Mouse (Mus musculus): ENCODE data around the gene Eif2ak2. TPM values are rescaled to one million over a fixed set of nuclear protein-coding genes. Genes with fewer than 3 reads are reported as not detected.

Gene Eif2ak2
- polyA plus RNA-seq (2016; fragmentation: Nextera tagmentation; extraction: Ambion mirVana), result 12.5 and 12.6 TPM in 2 replicates

DNA sequence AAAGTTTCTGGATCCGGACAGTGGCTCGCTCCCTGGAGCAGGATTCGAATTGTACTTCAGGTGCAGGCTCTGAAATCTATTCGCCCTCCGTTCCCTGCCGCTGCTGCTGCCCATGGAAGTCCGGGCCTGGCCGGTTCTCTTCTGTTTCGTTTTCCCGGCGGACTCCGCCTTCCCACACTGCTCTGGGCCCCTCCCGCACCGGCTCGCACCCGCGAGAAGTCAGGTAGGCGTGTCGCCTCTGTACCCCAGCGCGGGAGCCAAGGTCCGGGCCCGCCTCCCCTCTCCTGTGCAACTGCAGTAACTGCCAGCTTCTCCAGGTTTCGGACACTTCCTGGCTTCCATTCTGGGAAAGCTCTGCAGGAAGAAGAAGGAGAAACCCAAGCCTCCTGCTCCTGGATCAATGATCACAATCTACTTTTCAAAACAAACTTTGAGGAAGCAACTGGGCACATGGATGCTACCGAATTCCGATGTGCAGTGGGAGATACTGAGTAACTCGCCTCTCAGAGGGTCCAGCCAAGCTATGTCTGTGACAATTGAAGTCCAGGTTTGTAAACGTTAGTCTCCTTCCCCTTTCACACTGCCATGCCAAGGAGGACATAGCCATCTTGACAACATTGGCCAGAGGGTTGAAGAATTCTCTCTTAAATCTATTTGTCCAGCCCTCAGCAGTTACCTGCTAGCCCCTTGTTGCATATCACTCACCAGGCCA is at the start of gene Eif2ak2:
Gene Eif2ak2 (minus strand): TSS at position 173 of the 712 bp plus-strand sequence.
- 2% methylated on average over 28 of the region's 28 CpGs for WGBS
- peak; percentile 95 for ATAC-seq (ENCODE audit: insufficient number of reproducible peaks, insufficient read depth, low FRiP score, low TSS enrichment)

DNA sequence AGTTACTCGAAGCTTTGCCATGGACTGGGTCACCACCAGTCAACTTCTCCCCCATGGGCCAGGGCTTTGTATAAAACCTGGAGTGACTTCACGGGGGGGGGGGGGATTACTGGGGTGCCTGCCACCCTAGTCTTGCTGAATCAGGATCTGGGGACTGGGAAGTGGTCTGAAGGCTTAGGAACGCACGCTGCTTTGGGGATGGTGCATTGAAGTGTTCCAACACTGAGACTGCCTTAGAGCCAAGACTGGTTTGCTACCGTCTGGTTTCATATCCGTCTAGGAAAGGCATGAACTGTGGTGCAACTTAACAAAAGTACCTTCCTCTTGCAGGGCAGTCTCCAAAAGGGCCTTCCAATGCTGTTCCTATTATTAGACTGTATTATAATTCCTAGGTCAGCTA is 35.3 kb upstream of the Eif2ak2 start:
- Histone ChIP-seq H3K4me2 (replicated peaks) (peak overlapping the region; percentile 73), H3K9ac (no peak overlapping the region), H3K27ac (no peak overlapping the region), H3K4me3 (no peak overlapping the region; the same call in 1 of the 2 replicates), H3K9me3 (no peaks in the 10 kb centered on the region), H3K4me1 (peaks cover 8% of the 10 kb centered on the region), H3K27me3 (no peaks in the 10 kb centered on the region), H3K36me3 (peaks cover 34% of the 10 kb centered on the region)
- 42% methylated on average over 6 of the region's 6 CpGs for WGBS
- ATAC-seq (ENCODE audit: insufficient number of reproducible peaks, insufficient read depth, low FRiP score, low TSS enrichment), result no peak

More for the DNA sequence above, at the start of gene Eif2ak2:
- Histone ChIP-seq H3K4me3 (peak within 1 kb of the TSS; percentile 58), H3K9me3 (no peaks in the 10 kb centered on the region), H3K9ac (peak within 1 kb of the TSS; percentile 63), H3K4me1 (peaks cover 8% of the 10 kb centered on the region; the same call in 1 of the 2 replicates), H3K27me3 (no peaks in the 10 kb centered on the region), H3K36me3 (peaks cover 6% of the 10 kb centered on the region), H3K4me2 (replicated peaks) (peak within 1 kb of the TSS; percentile 66), H3K27ac (peak within 1 kb of the TSS; percentile 80)

- H3K4me1 ChIP-seq, result peaks cover 8% of the 10 kb centered on the region
- H3K4me3 ChIP-seq, result peak overlapping the region; percentile 68
- ATAC-seq (ENCODE audit: insufficient number of reproducible peaks, insufficient read depth, low FRiP score, low TSS enrichment), result 0 out of 2 replicates have a peak, but pooled peaks have one; percentile 8
- no peaks in the 10 kb centered on the region for H3K27me3 ChIP-seq
- H3K9me3 ChIP-seq, result no peaks in the 10 kb centered on the region
- H3K9ac ChIP-seq, result peak overlapping the region; percentile 77
- peaks cover 28% of the 10 kb centered on the region for H3K36me3 ChIP-seq
- H3K27ac ChIP-seq, result peak overlapping the region; percentile 83
- WGBS, result 2% methylated on average over 11 of the region's 11 CpGs
- H3K4me2 ChIP-seq (replicated peaks), result peak overlapping the region; percentile 73
Observed at GRCm38 (mm10) chr17:78916899-78917298, 34.5 kb upstream of the Eif2ak2 start.

DNA sequence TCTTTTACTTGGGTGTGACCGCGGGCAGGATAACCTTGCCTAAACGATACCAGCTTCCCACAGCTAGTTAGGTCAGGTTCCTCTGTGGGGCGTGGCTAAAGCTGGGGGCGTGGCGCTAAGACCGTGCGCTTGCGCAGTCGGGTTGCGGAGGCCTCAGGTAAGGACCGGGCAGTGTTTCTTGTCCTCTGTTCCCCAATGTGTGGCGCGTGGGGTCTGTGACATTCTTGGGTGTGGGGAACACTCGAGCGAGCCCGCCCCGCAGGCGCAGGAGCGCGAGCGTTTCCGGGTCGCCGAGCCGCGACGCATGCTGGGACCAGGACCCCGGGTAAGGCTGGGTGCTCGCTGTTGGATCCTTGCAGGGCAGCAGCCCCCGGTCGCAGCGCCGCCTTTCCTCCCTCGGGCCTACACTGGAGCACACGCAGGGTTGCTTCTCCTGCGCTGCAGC is 34.0 kb upstream of the Eif2ak2 start, which contains the start of gene Cebpzos:
Gene Cebpzos (plus strand): TSS at position 132 of the 445 bp plus-strand sequence.
- Histone ChIP-seq H3K36me3 (peaks cover 23% of the 10 kb centered on the region), H3K9me3 (no peaks in the 10 kb centered on the region), H3K4me1 (peaks cover 8% of the 10 kb centered on the region), H3K4me2 (replicated peaks) (peak within 1 kb of the TSS; percentile 73), H3K9ac (peak within 1 kb of the TSS; percentile 77), H3K27ac (peak within 1 kb of the TSS; percentile 83), H3K4me3 (peak within 1 kb of the TSS; percentile 68), H3K27me3 (no peaks in the 10 kb centered on the region)
- under 1% methylated on average over 37 of the region's 37 CpGs for WGBS
- peak; percentile 95 for ATAC-seq (ENCODE audit: insufficient number of reproducible peaks, insufficient read depth, low FRiP score, low TSS enrichment)

GRCm38 (mm10) chr17:78915772-78916171 is 33.4 kb upstream of the Eif2ak2 start:
- H3K27me3 ChIP-seq, result no peaks in the 10 kb centered on the region
- H3K4me2 ChIP-seq (replicated peaks), result peak overlapping the region; percentile 73
- peak overlapping the region; percentile 68 for H3K4me3 ChIP-seq
- peaks cover 19% of the 10 kb centered on the region for H3K36me3 ChIP-seq
- WGBS, result 54% methylated on average over 6 of the region's 6 CpGs
- peak overlapping the region; percentile 83; the same call in 1 of the 2 replicates for H3K27ac ChIP-seq
- peak overlapping the region; percentile 77; the same call in 1 of the 2 replicates for H3K9ac ChIP-seq
- H3K4me1 ChIP-seq, result peaks cover 8% of the 10 kb centered on the region
- ATAC-seq (ENCODE audit: insufficient number of reproducible peaks, insufficient read depth, low FRiP score, low TSS enrichment), result no peak
- no peaks in the 10 kb centered on the region for H3K9me3 ChIP-seq

DNA sequence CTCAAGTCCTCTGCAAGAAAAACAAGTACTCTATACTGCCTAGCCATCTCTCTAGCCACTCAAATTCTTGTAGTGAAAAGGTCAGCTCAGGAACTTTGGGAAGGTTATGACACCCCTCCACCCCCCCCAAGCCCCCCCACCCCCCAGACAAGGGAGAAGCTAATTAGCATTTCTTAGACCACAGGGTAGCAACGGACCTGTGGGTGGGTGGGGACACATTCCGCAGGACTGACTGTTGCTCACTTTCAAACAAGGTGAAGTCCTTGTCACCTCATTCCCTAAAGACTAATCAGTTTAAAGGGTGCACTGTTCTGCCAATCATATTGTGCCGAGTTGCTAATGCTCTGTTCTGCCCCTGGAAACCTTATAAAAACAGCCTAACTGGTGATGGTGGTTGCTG is 31.5 kb upstream of the Eif2ak2 start:
- H3K36me3 ChIP-seq, result 0 out of 2 replicates have a peak, but pooled peaks cover 5% of the 10 kb centered on the region
- H3K27ac ChIP-seq, result no peak overlapping the region
- no peak overlapping the region for H3K4me3 ChIP-seq
- no peak overlapping the region for H3K4me2 ChIP-seq (replicated peaks)
- no peaks in the 10 kb centered on the region for H3K9me3 ChIP-seq
- peaks cover 8% of the 10 kb centered on the region for H3K4me1 ChIP-seq
- WGBS, result 73% methylated on average over 3 of the region's 3 CpGs
- H3K9ac ChIP-seq, result no peak overlapping the region
- no peak for ATAC-seq (ENCODE audit: insufficient number of reproducible peaks, insufficient read depth, low FRiP score, low TSS enrichment)
- H3K27me3 ChIP-seq, result no peaks in the 10 kb centered on the region

DNA sequence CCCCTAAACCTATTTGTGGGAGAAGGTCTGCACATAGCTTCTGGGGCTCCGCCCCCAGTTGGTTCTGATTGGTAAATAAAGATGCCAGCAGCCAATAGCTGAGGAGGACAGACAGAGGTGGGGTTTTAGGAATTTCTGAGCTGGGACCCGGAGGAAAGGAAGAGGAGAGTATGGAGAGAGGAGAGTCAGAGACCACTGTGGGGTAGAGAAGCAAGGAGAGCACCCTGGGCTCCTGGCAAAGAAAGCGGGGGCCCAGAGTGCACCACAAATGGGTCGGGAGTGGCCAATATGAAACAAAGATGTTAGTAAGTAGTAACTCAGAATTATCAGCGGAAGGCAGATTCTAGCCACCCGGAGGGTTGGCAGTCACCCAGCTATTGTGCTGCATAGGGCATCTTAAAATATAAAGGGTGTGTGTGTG is 30.5 kb upstream of the Eif2ak2 start:
- Histone ChIP-seq H3K9me3 (no peaks in the 10 kb centered on the region), H3K27me3 (no peaks in the 10 kb centered on the region), H3K4me1 (peaks cover 8% of the 10 kb centered on the region), H3K36me3 (no peaks in the 10 kb centered on the region), H3K27ac (no peak overlapping the region), H3K4me2 (replicated peaks) (peak overlapping the region; percentile 39), H3K4me3 (peak overlapping the region; percentile 31), H3K9ac (no peak overlapping the region)
- 31% methylated on average over 6 of the region's 6 CpGs for WGBS
- ATAC-seq (ENCODE audit: insufficient number of reproducible peaks, insufficient read depth, low FRiP score, low TSS enrichment), result 0 out of 2 replicates have a peak, but pooled peaks have one; percentile 42

DNA sequence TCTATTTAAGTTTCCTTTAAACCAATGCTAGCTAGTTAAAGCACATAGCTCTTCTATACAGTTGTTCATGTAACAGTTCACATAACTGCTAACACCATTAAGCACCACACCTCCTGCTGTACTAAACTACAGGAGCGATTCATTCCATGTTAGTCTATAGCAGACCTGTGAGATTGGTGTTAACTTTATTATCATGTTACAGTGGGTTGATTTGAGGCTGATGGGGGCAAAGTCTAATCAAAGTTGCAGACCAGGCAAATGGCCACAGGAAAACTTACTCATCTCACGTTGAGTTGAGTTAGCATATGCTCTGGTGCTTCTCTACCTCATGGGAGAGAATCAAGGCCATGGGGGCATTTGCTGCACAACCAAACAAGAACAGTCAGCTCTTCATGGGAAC is 27.0 kb upstream of the Eif2ak2 start:
- H3K27me3 ChIP-seq, result no peaks in the 10 kb centered on the region
- no peaks in the 10 kb centered on the region for H3K36me3 ChIP-seq
- H3K4me2 ChIP-seq (replicated peaks), result no peak overlapping the region
- H3K9ac ChIP-seq, result no peak overlapping the region
- no peak overlapping the region for H3K27ac ChIP-seq
- H3K9me3 ChIP-seq, result no peaks in the 10 kb centered on the region
- no peak overlapping the region for H3K4me3 ChIP-seq
- 75% methylated on average over 2 of the region's 2 CpGs for WGBS
- no peak for ATAC-seq (ENCODE audit: insufficient number of reproducible peaks, insufficient read depth, low FRiP score, low TSS enrichment)
- H3K4me1 ChIP-seq, result no peaks in the 10 kb centered on the region

DNA sequence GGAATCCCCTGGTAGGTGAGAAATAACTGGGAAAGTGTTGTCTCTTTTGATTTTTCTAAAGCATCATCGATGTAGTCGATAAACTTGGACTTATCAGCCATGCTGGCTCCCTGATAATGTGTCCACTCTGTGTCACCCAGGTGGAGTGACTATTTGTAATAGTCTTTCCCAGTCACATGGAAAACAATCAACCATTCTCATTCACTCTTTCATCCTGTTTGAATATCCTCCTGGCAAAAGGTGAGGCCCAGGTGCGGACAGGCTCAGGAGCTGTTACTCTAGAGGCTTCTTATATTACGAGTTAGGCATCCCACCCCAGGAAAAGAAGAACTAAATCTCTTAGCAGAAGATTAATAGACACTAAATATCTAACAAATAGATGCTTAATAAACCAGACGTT is 24.5 kb upstream of the Eif2ak2 start, which contains the start of gene Sult6b1:
Gene Sult6b1 (minus strand): TSS at position 101 of the 400 bp plus-strand sequence.
- Histone ChIP-seq H3K27me3 (no peaks in the 10 kb centered on the region), H3K9me3 (no peaks in the 10 kb centered on the region), H3K36me3 (no peaks in the 10 kb centered on the region), H3K27ac (no peak within 1 kb of the TSS), H3K4me2 (replicated peaks) (no peak within 1 kb of the TSS), H3K4me1 (no peaks in the 10 kb centered on the region), H3K9ac (no peak within 1 kb of the TSS), H3K4me3 (no peak within 1 kb of the TSS)
- ATAC-seq (ENCODE audit: insufficient number of reproducible peaks, insufficient read depth, low FRiP score, low TSS enrichment), result no peak
- WGBS, result 79% methylated on average over 5 of the region's 5 CpGs

DNA sequence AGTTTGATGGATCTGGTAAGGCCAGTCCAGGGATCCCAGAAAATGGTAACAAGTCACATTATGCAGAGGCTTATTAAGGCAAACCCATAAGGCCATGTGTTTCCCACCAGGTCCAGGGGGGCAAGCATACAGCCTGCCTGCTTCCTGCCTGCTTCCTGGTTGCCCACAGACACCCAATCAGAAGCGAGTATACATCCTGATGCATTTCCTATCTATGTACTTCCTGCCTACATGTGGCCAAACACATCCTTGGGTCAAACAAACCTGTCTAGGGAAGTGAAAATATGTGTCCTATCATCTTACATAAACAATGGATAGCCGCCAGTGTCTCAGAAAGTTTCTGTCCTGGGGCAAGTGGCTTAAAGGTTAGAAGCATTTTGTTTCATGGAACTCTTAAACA is 20.8 kb upstream of the Eif2ak2 start:
- Histone ChIP-seq H3K4me1 (no peaks in the 10 kb centered on the region), H3K27me3 (no peaks in the 10 kb centered on the region), H3K36me3 (no peaks in the 10 kb centered on the region), H3K4me3 (no peak overlapping the region), H3K9me3 (no peaks in the 10 kb centered on the region), H3K27ac (no peak overlapping the region), H3K9ac (no peak overlapping the region), H3K4me2 (replicated peaks) (no peak overlapping the region)
- ATAC-seq (ENCODE audit: insufficient number of reproducible peaks, insufficient read depth, low FRiP score, low TSS enrichment), result no peak
- 75% methylated on average over 2 of the region's 2 CpGs for WGBS

DNA sequence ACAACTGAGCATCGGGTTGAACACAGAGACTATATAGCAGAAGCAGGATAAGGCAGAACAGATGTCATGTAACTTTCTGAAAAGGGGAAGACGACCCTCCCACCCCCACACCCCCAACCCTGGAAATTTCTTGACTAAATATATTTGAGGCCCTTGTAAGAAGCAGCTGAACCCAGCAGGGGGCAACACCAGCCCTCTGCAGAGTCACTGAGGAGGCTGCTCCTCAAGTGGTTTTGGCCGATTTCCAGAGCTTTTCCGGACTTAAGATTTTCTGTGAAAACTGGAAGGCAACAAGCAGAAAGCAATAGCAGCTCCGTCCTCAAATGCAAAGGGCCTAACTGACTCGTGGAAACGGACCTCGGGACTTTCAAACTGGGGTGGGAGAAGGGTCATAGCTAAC is 13.0 kb upstream of the Eif2ak2 start:
- H3K4me2 ChIP-seq (replicated peaks), result peak overlapping the region; percentile 36
- H3K9ac ChIP-seq, result no peak overlapping the region
- no peak overlapping the region for H3K4me3 ChIP-seq
- H3K27me3 ChIP-seq, result no peaks in the 10 kb centered on the region
- ATAC-seq (ENCODE audit: insufficient number of reproducible peaks, insufficient read depth, low FRiP score, low TSS enrichment), result no peak
- no peak overlapping the region for H3K27ac ChIP-seq
- no peaks in the 10 kb centered on the region for H3K9me3 ChIP-seq
- WGBS, result 22% methylated on average over 8 of the region's 8 CpGs
- H3K4me1 ChIP-seq, result no peaks in the 10 kb centered on the region
- no peaks in the 10 kb centered on the region for H3K36me3 ChIP-seq

- H3K9me3 ChIP-seq, result no peaks in the 10 kb centered on the region
- H3K27ac ChIP-seq, result no peak overlapping the region
- H3K36me3 ChIP-seq, result no peaks in the 10 kb centered on the region
- H3K27me3 ChIP-seq, result no peaks in the 10 kb centered on the region
- WGBS, result 75% methylated on average over 7 of the region's 7 CpGs
- ATAC-seq (ENCODE audit: insufficient number of reproducible peaks, insufficient read depth, low FRiP score, low TSS enrichment), result no peak
- no peak overlapping the region for H3K9ac ChIP-seq
- no peak overlapping the region for H3K4me2 ChIP-seq (replicated peaks)
- H3K4me1 ChIP-seq, result no peaks in the 10 kb centered on the region
- H3K4me3 ChIP-seq, result no peak overlapping the region
Observed at GRCm38 (mm10) chr17:78894991-78895390, 12.6 kb upstream of the Eif2ak2 start.
